Mouse (Mus musculus) small intestine, adult 2 months (tissue): ENCODE measurements at regions not wholly inside any gene's neighbourhood (a gene's known extent, or its start where the extent isn't known, plus 50 kb on each side); places are given as distances from the start of the nearest gene placed in this dataset.
"Not testable (repeated sequence)": the region's sequence is repeated elsewhere in the genome, so short reads cannot be mapped to it uniquely, and the experiment has no call there.

Experiments
- H3K27ac ChIP-seq: fragments of 200-500 bp; 2 replicates; pipeline ENCODE4 v1.5.1; 2012; ENCODE audit warnings: low read depth, low read length, control low read depth, inconsistent platforms; ENCODE audit not compliant: insufficient read depth
- H3K27me3 ChIP-seq: fragments of 200-500 bp; 2 replicates; pipeline ENCODE4 v1.6.1; 2012; ENCODE audit warnings: mild to moderate bottlenecking, moderate library complexity, low read length, inconsistent platforms; ENCODE audit not compliant: control insufficient read depth, insufficient read depth
- H3K36me3 ChIP-seq: fragments of 200-500 bp; 2 replicates; pipeline ENCODE4 v1.6.1; 2012; ENCODE audit warnings: mild to moderate bottlenecking, low read length, control low read depth, inconsistent platforms; ENCODE audit not compliant: control insufficient read depth, insufficient read depth
- H3K4me1 ChIP-seq: fragments of 200-500 bp; 2 replicates; pipeline ENCODE4 v1.6.1; 2012; ENCODE audit warnings: low read length, inconsistent platforms, mixed read lengths; ENCODE audit not compliant: control insufficient read depth, insufficient read depth, insufficient read length
- H3K4me3 ChIP-seq: fragments of 200-500 bp; 2 replicates; pipeline ENCODE4 v1.5.1; 2012; ENCODE audit warnings: low read depth, mild to moderate bottlenecking, control low read depth, inconsistent platforms, low read length, moderate library complexity
- CTCF ChIP-seq: fragments of 200-500 bp; IDR thresholded peaks from 2 replicates; pipeline ENCODE4 v1.5.1; 2012; ENCODE audit warnings: low read depth, mild to moderate bottlenecking, control low read depth, inconsistent platforms, low read length, moderate library complexity, mixed read lengths; ENCODE audit not compliant: insufficient replicate concordance, insufficient read length; ENCODE audit errors: extremely low read depth
- POLR2A ChIP-seq: fragments of 200-500 bp; IDR thresholded peaks from 2 replicates; pipeline ENCODE4 v1.6.1; 2012; ENCODE audit warnings: low read depth, mild to moderate bottlenecking, control low read depth, inconsistent platforms, low read length, moderate library complexity
- WGBS: fragments of 180-500 bp; shearing (Covaris S2); methylation state at CpG from one replicate; pipeline ENCODE4 v1.1.7; 2018; 5-methylcytosine and 5-hydroxymethylcytosine counted together

- Histone ChIP-seq H3K27me3 (no peaks in the 10 kb centered on the region), H3K4me1 (no peaks in the 10 kb centered on the region), H3K4me3 (no peak overlapping the region), H3K36me3 (no peaks in the 10 kb centered on the region), H3K27ac (no peak overlapping the region)
- WGBS, result 73% methylated on average over 1 of the region's 1 CpGs
- no peak for TF ChIP-seq POLR2A
- no peak for TF ChIP-seq CTCF
Measured at GRCm38 (mm10) chr2:114378844-114379533, 177.7 kb upstream of the Zfp770 start.

GRCm38 (mm10) chr2:114373476-114373875 lies 172.2 kb upstream of the Zfp770 start:
- Histone ChIP-seq H3K27ac (no peak overlapping the region), H3K4me1 (no peaks in the 10 kb centered on the region), H3K27me3 (no peaks in the 10 kb centered on the region), H3K4me3 (no peak overlapping the region), H3K36me3 (no peaks in the 10 kb centered on the region)
- TF ChIP-seq POLR2A (no peak), CTCF (no peak)
- WGBS, result 45% methylated on average over 7 of the region's 7 CpGs

- not testable (repeated sequence) for H3K4me3 ChIP-seq, H3K27me3 ChIP-seq, H3K36me3 ChIP-seq, H3K27ac ChIP-seq, H3K4me1 ChIP-seq
- WGBS, result 75% methylated on average over 11 of the region's 11 CpGs
Measured at GRCm38 (mm10) chr2:114353876-114354275, 152.6 kb upstream of the Zfp770 start.

- no peak for TF ChIP-seq CTCF
- WGBS, result 79% methylated on average over 9 of the region's 9 CpGs
- no peak overlapping the region for H3K27ac ChIP-seq
Measured at GRCm38 (mm10) chr2:114340578-114341293, 139.5 kb upstream of the Zfp770 start.

GRCm38 (mm10) chr2:114301746-114302145 lies 100.5 kb upstream of the Zfp770 start:
- 52% methylated on average over 3 of the region's 3 CpGs for WGBS
- Histone ChIP-seq H3K4me1 (no peaks in the 10 kb centered on the region), H3K27ac (no peak overlapping the region), H3K27me3 (no peaks in the 10 kb centered on the region), H3K4me3 (no peak overlapping the region), H3K36me3 (no peaks in the 10 kb centered on the region)
- TF ChIP-seq CTCF (no peak), POLR2A (no peak)

More at GRCm38 (mm10) chr2:114340578-114341293, 139.5 kb upstream of the Zfp770 start:
- Histone ChIP-seq H3K4me1 (no peaks in the 10 kb centered on the region), H3K36me3 (no peaks in the 10 kb centered on the region), H3K4me3 (no peak overlapping the region), H3K27me3 (no peaks in the 10 kb centered on the region)

- TF ChIP-seq POLR2A, result no peak
- no peak for TF ChIP-seq CTCF
- H3K4me3 ChIP-seq, result no peak overlapping the region
- 71% methylated on average over 1 of the region's 1 CpGs for WGBS
- no peaks in the 10 kb centered on the region for H3K27me3 ChIP-seq
- no peaks in the 10 kb centered on the region for H3K4me1 ChIP-seq
- H3K36me3 ChIP-seq, result no peaks in the 10 kb centered on the region
- H3K27ac ChIP-seq, result no peak overlapping the region
Measured at GRCm38 (mm10) chr2:114295110-114295509, 93.8 kb upstream of the Zfp770 start.

- TF ChIP-seq POLR2A (no peak), CTCF (no peak)
- no peaks in the 10 kb centered on the region for H3K4me1 ChIP-seq
- no peak overlapping the region for H3K4me3 ChIP-seq
- H3K27me3 ChIP-seq, result no peaks in the 10 kb centered on the region
- H3K36me3 ChIP-seq, result no peaks in the 10 kb centered on the region
- H3K27ac ChIP-seq, result no peak overlapping the region
- WGBS, result 75% methylated on average over 5 of the region's 5 CpGs
Measured at GRCm38 (mm10) chr2:114291387-114291786, 90.1 kb upstream of the Zfp770 start.
